Mouse (Mus musculus) gastrocnemius, postnatal 14 days (tissue): Measurements from ENCODE around the gene Fxn. TPM values are rescaled to one million over a fixed set of nuclear protein-coding genes. Genes with fewer than 3 reads are reported as not detected.
"Not testable (repeated sequence)": the region's sequence is repeated elsewhere in the genome, so short reads cannot be mapped to it uniquely, and the experiment has no call there.

ENCODE experiments used
- DNase-seq: peaks from one replicate; pipeline ENCODE4 v3.0.0; 2021; ENCODE audit warnings: mixed read lengths
- intact Hi-C: fragments of 180-260 bp; cut with DNase I; formaldehyde crosslinking; loops from one replicate; pipeline ENCODE4 v1.15.1; 2025; ENCODE audit warnings: low total_unique reads
- total RNA-seq, 2 experiments: library from RNA; stranded (reverse); gene quantifications; 2 replicates each; pipeline ENCODE4 v1.2.3; 2021

Gene Fxn
- total RNA-seq, 2 experiments from 2014 or later, result 19.8 to 20.8 TPM

- no peak for DNase-seq
- intact Hi-C loops, result no loop called here
Observed at GRCm38 (mm10) chr19:24258368-24258767, 22.0 kb downstream of the Fxn start.

GRCm38 (mm10) chr19:24257962-24258361 is 22.4 kb downstream of the Fxn start:
- intact Hi-C loops, result no loop called here
- no peak for DNase-seq

DNA sequence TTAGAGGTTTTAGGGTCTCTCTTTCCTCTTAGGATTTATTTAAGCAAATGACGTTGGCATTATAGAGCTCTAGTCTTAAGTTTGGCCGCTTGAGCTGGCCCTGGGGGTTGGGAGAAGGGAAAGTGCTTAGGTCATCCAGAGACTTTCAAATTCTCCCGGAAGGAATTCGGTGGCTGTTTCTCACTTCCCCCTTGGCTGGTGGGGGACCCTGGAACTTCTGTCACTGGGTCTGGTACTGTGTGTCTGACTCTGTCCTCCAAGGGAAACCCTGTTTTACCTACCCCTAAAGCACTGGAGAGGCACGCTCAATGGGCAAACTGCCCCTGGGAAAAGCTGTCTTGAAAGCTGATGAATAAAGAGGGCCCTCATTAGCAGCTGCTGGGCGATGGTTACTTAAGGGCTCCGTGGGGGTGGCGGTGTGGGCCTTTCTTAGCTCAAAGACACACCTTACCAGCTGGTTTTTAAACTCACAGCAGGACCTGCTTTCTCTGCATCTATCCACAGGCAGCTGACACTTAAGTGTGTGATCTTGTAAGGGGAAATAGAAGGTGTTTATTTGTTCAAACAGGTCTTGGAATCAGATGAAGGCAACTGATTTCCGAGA is 26.6 kb downstream of the Fxn start:
- intact Hi-C loops, result no loop called here
- no peak for DNase-seq

- DNase-seq, result no peak
- intact Hi-C loops, result no loop called here
Observed at GRCm38 (mm10) chr19:24251869-24252268, 28.5 kb downstream of the Fxn start.

DNA sequence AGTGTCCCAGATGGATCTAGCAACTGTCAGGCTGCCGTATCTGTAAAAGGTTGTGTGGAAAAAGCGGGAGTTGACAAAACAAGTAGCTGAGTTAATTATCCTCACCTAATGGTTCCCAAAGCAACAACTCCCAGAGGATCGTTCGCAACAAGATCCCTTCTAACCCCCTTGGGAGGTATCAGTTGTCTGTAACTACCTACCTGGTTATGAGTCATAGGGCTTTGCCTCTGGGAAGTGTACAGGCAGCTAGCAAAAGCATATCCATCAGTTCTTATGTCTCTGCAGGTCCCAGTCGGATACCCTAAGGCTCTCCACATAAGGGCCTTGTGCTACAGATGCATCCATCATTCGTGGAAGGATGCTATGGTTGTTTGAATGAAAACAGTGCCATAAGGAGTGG is 37.1 kb downstream of the Fxn start:
- no peak for DNase-seq
- intact Hi-C loops, result no loop called here

GRCm38 (mm10) chr19:24241799-24242546 is 38.4 kb downstream of the Fxn start:
- intact Hi-C loops, result no loop called here
- DNase-seq, result no peak

- intact Hi-C loops, result no loop called here
Observed at GRCm38 (mm10) chr19:24241271-24241670, 39.1 kb downstream of the Fxn start.

DNA sequence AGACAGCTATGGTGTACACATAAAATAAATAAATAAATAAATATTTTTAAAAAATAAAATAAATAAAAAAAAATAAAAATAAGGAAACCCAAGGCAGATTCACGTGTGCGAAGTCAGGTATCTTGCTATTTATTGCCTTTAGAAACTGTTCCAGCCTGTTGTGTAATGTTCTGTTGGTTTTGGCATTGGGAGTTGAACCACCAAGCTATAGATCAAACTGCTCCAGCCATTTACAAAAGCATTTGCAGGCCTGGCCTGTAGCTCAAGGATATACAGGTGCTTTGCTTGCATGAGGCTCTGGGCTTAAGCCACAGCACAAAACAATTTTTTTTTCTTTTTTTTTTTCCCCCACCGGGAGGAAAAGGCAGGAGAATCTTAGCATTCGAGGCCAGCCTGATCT is 42.4 kb downstream of the Fxn start:
- no peak for DNase-seq
- intact Hi-C loops, result no loop called here

More at GRCm38 (mm10) chr19:24241271-24241670, 39.1 kb downstream of the Fxn start:
- DNase-seq, result no peak

GRCm38 (mm10) chr19:24232356-24232755 is 48.0 kb downstream of the Fxn start:
- DNase-seq, result not testable (repeated sequence)

DNA sequence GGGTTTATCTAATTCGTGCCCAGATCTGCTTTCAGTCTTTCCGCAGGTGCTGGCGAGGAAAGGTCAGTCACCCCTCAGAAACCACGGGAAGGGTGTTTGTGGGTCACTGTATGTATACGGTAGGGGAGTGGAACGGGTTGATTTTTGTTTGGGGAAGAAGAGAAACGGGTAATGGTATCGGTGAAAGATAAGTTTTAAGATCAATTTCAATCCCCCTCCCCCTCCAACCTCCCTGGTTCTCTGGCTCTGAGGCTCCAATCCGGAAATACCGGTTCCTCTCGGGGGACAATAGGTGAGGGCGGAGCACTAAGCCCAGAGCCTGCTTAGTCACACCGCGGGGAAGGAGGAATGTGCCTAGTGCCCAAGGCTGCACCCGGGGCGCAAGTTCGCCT is 55.1 kb downstream of the Fxn start:
- intact Hi-C loops, result no loop called here
- DNase-seq, result peak; percentile 6

More at GRCm38 (mm10) chr19:24232356-24232755, 48.0 kb downstream of the Fxn start:
- intact Hi-C loops, result not testable (repeated sequence)

DNA sequence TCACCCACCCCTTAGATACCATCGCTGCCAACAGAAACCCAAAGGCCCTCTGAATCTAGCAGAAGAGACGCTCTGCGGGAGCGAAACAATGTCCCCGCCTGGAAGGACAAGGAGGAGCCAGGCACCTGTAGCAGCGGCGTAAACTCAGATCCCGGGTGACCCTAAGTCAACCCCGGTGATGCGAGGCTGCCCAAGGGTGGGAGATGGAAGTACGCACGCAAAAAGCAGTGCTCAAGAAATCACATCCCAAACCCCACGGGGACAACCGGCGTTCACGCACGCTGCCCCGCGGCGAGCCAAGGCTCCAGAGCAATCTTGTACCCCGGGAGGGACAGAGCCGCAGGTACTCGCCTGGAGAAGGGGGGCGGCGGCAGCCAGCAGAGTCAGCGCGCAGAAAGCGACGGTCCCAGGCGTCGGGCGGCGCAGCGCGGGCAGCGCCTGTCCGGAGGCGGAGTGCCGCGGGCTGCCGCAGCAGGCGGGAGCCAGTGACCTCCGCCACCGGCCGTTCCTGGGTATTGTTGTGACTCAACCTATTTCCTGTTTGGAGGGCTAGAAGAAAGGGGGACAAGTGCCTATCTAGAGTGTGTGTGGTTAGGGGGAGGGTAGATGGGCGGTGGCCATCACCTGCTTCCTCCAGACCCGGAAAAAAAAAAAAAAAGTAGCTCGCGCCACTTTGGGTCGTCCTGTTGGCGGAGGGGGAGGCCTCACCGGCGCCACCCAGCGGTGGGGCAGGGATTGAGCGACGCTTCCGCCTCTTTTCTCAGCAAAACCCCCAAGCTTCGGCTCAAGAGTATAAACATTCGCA is 55.7 kb downstream of the Fxn start, which contains the start of gene Tjp2:
Gene Tjp2 (minus strand): TSS at position 531 of the 805 bp plus-strand sequence.
- DNase-seq, result peak; percentile 38
- intact Hi-C loops, result no loop called here

DNA sequence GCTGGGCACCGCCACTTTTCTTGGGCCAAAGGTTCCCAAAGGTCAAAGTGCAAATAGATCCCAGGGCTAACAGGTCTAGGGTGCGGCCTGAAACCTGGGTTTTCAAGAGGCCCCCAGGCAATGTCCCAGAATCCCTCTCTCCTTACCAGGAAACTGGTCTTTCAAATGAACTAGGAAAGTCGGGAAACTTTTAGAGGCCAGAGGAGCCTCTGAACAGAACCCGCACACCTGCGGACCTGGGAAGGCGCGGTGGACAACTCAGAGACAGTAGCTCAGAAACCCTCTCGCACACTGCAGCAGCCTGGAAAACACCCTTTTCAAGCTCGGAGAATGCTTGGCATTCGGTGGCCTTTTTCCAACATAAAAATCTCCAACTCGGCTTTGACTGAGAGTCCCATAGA is 56.6 kb downstream of the Fxn start:
- intact Hi-C loops, result no loop called here

GRCm38 (mm10) chr19:24221455-24221854 is 59.0 kb downstream of the Fxn start:
- intact Hi-C loops, result no loop called here
- no peak for DNase-seq

More for the DNA sequence above, 56.6 kb downstream of the Fxn start:
- DNase-seq, result no peak

DNA sequence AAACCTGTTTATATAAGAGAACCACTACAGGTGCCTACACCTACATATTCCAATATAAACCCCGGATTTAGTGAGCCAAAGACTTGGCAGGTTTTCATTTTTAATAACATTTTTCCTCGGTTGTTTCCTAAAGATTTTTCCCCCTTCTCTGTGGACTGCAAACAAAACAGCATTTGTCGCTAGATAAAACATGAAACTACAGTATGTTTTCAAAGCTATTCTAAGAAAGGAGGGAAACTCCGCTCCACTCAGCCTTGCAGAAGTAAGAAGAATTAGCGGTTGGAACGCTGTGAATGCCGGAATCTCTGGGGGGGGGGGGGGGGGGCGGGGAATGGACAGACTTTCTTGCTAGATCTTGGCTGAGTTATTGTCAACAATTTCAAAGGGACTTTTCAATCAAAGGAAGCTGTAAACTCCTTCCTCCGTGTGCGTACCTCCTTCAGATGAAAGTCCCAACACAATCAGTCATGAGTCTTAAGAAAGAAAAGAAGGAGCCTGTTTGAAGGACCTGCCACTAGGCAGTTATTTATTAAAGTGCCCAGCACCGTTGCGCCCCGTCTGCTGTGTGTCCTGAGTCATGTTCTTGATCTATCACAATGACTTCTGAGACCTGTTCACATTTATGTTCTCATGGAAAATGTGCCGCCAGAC is 59.5 kb downstream of the Fxn start:
- intact Hi-C loops, result no loop called here
- DNase-seq, result no peak

GRCm38 (mm10) chr19:24219011-24219410 is 61.4 kb downstream of the Fxn start:
- no peak for DNase-seq
- intact Hi-C loops, result loop anchor here (10.0 kb wide), 1 partner anchor 54 kb away; no protein-coding TSS in a partner anchor

GRCm38 (mm10) chr19:24218291-24218690 is 62.1 kb downstream of the Fxn start:
- intact Hi-C loops, result loop anchor here (10.0 kb wide), 1 partner anchor 53 kb away; no protein-coding TSS in a partner anchor
- no peak for DNase-seq

- no peak for DNase-seq
- intact Hi-C loops, result loop anchor here (10.0 kb wide), 1 partner anchor 53 kb away; no protein-coding TSS in a partner anchor
Observed at GRCm38 (mm10) chr19:24217851-24218250, 62.6 kb downstream of the Fxn start.

- intact Hi-C loops, result loop anchor here (10.0 kb wide), 1 partner anchor 52 kb away; no protein-coding TSS in a partner anchor
Observed at GRCm38 (mm10) chr19:24216771-24217170, 63.6 kb downstream of the Fxn start.

DNA sequence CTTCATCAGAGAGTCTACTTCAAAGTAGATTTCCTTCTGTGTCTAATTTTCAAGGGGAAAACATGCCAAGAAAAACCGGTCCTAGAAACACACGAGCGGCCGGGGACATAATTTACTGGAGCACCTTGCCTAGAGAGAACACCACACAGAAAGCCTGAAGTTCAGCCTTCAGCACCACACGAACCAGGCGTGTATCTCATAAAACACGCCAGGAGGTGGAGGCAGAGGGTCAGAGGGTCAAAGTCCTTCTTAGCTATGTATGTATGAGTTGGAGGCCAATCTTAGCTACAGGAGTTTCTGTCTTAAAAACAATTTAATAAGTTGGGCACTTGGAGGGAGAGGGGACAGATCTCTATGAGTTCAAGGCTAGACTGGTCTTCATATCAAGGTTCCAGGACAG is 65.5 kb downstream of the Fxn start:
- intact Hi-C loops, result loop anchor here (10.0 kb wide), 1 partner anchor 50 kb away; no protein-coding TSS in a partner anchor
- no peak for DNase-seq

More at GRCm38 (mm10) chr19:24216771-24217170, 63.6 kb downstream of the Fxn start:
- no peak for DNase-seq
